Mouse (Mus musculus) embryonic fibroblast, embryonic 13.5 days (primary cell): ENCODE results near the gene Fcgr1. TPM values are rescaled to one million over a fixed set of nuclear protein-coding genes. Genes with fewer than 3 reads are reported as not detected.
A peak's percentile ranks its signal among the peaks of the same experiment; 100 is the strongest.
"Not testable (repeated sequence)": the region's sequence is repeated elsewhere in the genome, so short reads cannot be mapped to it uniquely, and the experiment has no call there.

Source experiments
- H3K27ac ChIP-seq: 2 replicates; pipeline ENCODE4 v1.5.1; 2012; ENCODE audit warnings: low read length, control low read depth, inconsistent platforms; ENCODE audit not compliant: insufficient read depth
- H3K4me1 ChIP-seq: 2 replicates; pipeline ENCODE4 v1.6.1; 2011; ENCODE audit warnings: low read length; ENCODE audit not compliant: control insufficient read depth, insufficient read depth
- H3K4me3 ChIP-seq: 2 replicates; pipeline ENCODE4 v1.5.1; 2011; ENCODE audit warnings: mild to moderate bottlenecking, control low read depth, low read length; ENCODE audit not compliant: insufficient read depth
- CTCF ChIP-seq: IDR thresholded peaks from 2 replicates; pipeline ENCODE4 v1.5.1; 2011; ENCODE audit warnings: mild to moderate bottlenecking, control low read depth, low read length, moderate library complexity, borderline replicate concordance; ENCODE audit not compliant: insufficient read depth
- POLR2A ChIP-seq: IDR thresholded peaks from 2 replicates; pipeline ENCODE4 v1.6.1; 2011; ENCODE audit warnings: low read depth, mild to moderate bottlenecking, control low read depth, low read length, moderate library complexity
- polyA plus RNA-seq: library from polyadenylated mRNA; stranded (reverse); fragments of >200 nt; gene quantifications from 2 replicates; pipeline ENCODE4 v1.2.4, GENCODE M21; 2011; ENCODE audit warnings: low read depth; ENCODE audit not compliant: missing spikeins, insufficient read length

The Fcgr1 gene
- polyA plus RNA-seq, 1 experiment = 0.61 TPM

GRCm38 (mm10) chr3:96328060-96328729, 34.4 kb upstream of the Fcgr1 start:
- peak overlapping the region; percentile 65 for H3K4me3 ChIP-seq
- TF ChIP-seq POLR2A = peak; percentile 59
- not testable (repeated sequence) for H3K27ac ChIP-seq, H3K4me1 ChIP-seq

GRCm38 (mm10) chr3:96327647-96328046, 33.9 kb upstream of the Fcgr1 start:
- TF ChIP-seq CTCF (no peak), POLR2A (no peak)

GRCm38 (mm10) chr3:96327131-96327530, 33.4 kb upstream of the Fcgr1 start:
- peak; percentile 52; the same call in 1 of the 2 replicates for TF ChIP-seq CTCF
- TF ChIP-seq POLR2A = no peak
- Histone ChIP-seq H3K27ac (no peak overlapping the region), H3K4me3 (no peak overlapping the region), H3K4me1 (peaks cover 3% of the 10 kb centered on the region)

More at GRCm38 (mm10) chr3:96327647-96328046, 33.9 kb upstream of the Fcgr1 start:
- H3K4me1 ChIP-seq = peaks cover 3% of the 10 kb centered on the region
- peak overlapping the region; percentile 65 for H3K4me3 ChIP-seq
- H3K27ac ChIP-seq = no peak overlapping the region

- H3K4me1 ChIP-seq, H3K4me3 ChIP-seq, H3K27ac ChIP-seq: not testable (repeated sequence)
Observed at GRCm38 (mm10) chr3:96323806-96324205, 30.0 kb upstream of the Fcgr1 start.

GRCm38 (mm10) chr3:96322609-96323008, 28.8 kb upstream of the Fcgr1 start:
- H3K4me1 ChIP-seq = no peaks in the 10 kb centered on the region
- TF ChIP-seq POLR2A (no peak), CTCF (no peak)
- H3K27ac ChIP-seq = no peak overlapping the region
- H3K4me3 ChIP-seq = peak overlapping the region; percentile 29

- Histone ChIP-seq H3K27ac (no peak overlapping the region), H3K4me1 (no peaks in the 10 kb centered on the region), H3K4me3 (no peak overlapping the region; the same call in 1 of the 2 replicates)
- TF ChIP-seq CTCF = no peak
- TF ChIP-seq POLR2A = no peak
Observed at GRCm38 (mm10) chr3:96321891-96322290, 28.1 kb upstream of the Fcgr1 start.

DNA sequence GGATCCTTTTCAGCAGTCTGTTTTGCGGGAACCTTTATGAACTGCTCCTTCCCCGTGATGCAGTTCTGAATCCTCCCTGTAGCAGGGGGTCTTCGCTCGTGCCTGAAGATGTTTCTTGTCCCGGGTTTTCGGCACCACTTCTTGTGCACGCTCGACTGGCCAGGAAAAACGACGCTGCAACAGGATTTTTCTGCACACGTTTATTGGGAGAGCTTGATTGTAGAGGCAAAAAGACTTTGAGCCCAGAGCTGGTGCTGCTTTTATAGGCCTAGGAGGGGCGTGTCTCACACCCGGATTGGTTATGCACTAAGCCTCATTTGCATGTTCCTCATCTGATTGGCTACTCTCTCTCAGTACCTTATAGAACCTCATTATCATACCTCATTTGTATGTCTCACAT, 26.2 kb upstream of the Fcgr1 start:
- not testable (repeated sequence) for H3K4me3 ChIP-seq, H3K27ac ChIP-seq, H3K4me1 ChIP-seq

DNA sequence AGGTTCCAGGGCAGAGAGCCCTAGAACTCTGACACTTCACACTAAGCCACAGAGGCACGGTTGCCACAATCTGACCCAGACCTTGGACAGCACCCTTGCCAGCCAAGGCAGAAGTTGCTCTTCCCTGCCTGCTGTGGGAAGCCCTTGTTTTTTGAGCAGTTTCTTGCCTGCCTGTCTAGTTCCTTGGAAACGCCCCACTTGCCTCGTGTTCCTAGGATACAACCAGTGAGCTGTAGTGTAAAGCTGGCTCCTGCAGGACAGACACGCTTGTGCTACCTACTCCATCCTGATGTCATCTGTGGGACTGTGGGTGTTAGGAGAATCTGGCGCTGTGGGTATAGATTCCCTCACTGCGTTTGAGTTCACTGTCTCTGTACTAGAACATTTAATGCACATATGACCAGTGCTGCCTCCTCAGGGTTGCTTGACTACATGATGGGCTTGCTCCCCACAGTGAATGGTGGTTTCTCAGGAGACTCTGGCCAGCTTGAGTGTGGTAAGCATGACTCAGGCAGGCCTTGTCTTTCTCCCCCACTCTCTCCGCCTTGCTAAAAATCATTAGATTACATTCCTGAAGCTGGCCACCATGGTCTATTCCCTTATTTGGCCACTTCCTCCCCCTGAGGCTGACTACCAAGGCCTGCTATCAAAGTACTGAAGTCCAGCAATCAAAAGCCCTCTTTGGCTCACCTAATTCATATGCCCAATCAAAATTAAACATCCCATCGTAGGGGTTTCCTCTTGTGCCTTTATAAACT, 18.8 kb upstream of the Fcgr1 start:
- H3K27ac ChIP-seq = no peak overlapping the region
- no peak for TF ChIP-seq CTCF
- TF ChIP-seq POLR2A = no peak
- H3K4me3 ChIP-seq = no peak overlapping the region
- no peaks in the 10 kb centered on the region for H3K4me1 ChIP-seq

GRCm38 (mm10) chr3:96309441-96309840, 15.7 kb upstream of the Fcgr1 start:
- TF ChIP-seq POLR2A (no peak), CTCF (no peak)
- H3K27ac ChIP-seq = no peak overlapping the region
- no peaks in the 10 kb centered on the region for H3K4me1 ChIP-seq
- no peak overlapping the region for H3K4me3 ChIP-seq

GRCm38 (mm10) chr3:96306506-96306905, 12.7 kb upstream of the Fcgr1 start:
- Histone ChIP-seq H3K4me1 (no peaks in the 10 kb centered on the region), H3K27ac (no peak overlapping the region), H3K4me3 (no peak overlapping the region)
- TF ChIP-seq POLR2A (no peak), CTCF (no peak)
